Mouse (Mus musculus): ENCODE data around the gene Traf7. TPM values are rescaled to one million over a fixed set of nuclear protein-coding genes. Genes with fewer than 3 reads are reported as not detected.
A peak's percentile ranks its signal among the peaks of the same experiment; 100 is the strongest.

Traf7 gene
- polyA plus RNA-seq, 1 experiment from 2014 or later = 81.0 TPM

GRCm38 (mm10) chr17:24537536-24537935, 9.8 kb upstream of the Traf7 start:
- Histone ChIP-seq H3K27me3 (replicated peaks; ENCODE audit: control insufficient read depth, insufficient read depth, low read length) (no peaks in the 10 kb centered on the region), H3K27ac (ENCODE audit: low read depth, low read length) (no peak overlapping the region), H3K36me3 (ENCODE audit: control insufficient read depth, insufficient read depth, low read length) (no peaks in the 10 kb centered on the region), H3K4me3 (ENCODE audit: low read depth, low read length) (no peak overlapping the region), H3K4me2 (no peak overlapping the region), H3K9me3 (ENCODE audit: control insufficient read depth, low read length) (no peaks in the 10 kb centered on the region), H3K4me1 (replicated peaks; ENCODE audit: control insufficient read depth, insufficient read depth, low read length) (peaks cover 8% of the 10 kb centered on the region), H3K9ac (ENCODE audit: low read depth, low read length) (no peak overlapping the region)
- ATAC-seq (replicated peaks; ENCODE audit: low FRiP score) = no peak
- WGBS = 42% methylated on average over 3 of the region's 3 CpGs
- DNase-seq (ENCODE audit: low spot score) = no peak

- H3K4me1 ChIP-seq (replicated peaks; ENCODE audit: control insufficient read depth, insufficient read depth, low read length) = peaks cover 11% of the 10 kb centered on the region
- DNase-seq (ENCODE audit: low spot score) (no peak), ATAC-seq (replicated peaks; ENCODE audit: low FRiP score) (no peak)
- whole genome bisulfite sequencing = 48% methylated on average over 5 of the region's 5 CpGs
- H3K27me3 ChIP-seq (replicated peaks; ENCODE audit: control insufficient read depth, insufficient read depth, low read length) = no peaks in the 10 kb centered on the region
- no peak overlapping the region for H3K9ac ChIP-seq (ENCODE audit: low read depth, low read length)
- H3K36me3 ChIP-seq (ENCODE audit: control insufficient read depth, insufficient read depth, low read length) = no peaks in the 10 kb centered on the region
- no peak overlapping the region for H3K27ac ChIP-seq (ENCODE audit: low read depth, low read length)
- no peaks in the 10 kb centered on the region for H3K9me3 ChIP-seq (ENCODE audit: control insufficient read depth, low read length)
- H3K4me3 ChIP-seq (ENCODE audit: low read depth, low read length) = no peak overlapping the region
- H3K4me2 ChIP-seq = no peak overlapping the region
These were observed 7.6 kb upstream of the Traf7 start for GRCm38 (mm10) chr17:24535300-24535699.

- WGBS = 71% methylated on average over 8 of the region's 8 CpGs
These were observed 6.5 kb upstream of the Traf7 start, which contains the start of gene Rab26 for GRCm38 (mm10) chr17:24534160-24534718. Gene Rab26 (minus strand): TSS chr17:24534210.

GRCm38 (mm10) chr17:24533099-24533992, 5.6 kb upstream of the Traf7 start:
- peaks cover 10% of the 10 kb centered on the region for H3K36me3 ChIP-seq (ENCODE audit: control insufficient read depth, insufficient read depth, low read length)
- WGBS = 6% methylated on average over 53 of the region's 53 CpGs
- H3K9ac ChIP-seq (ENCODE audit: low read depth, low read length) = peak overlapping the region; percentile 64
- peak overlapping the region; percentile 50 for H3K4me3 ChIP-seq (ENCODE audit: low read depth, low read length)
- DNase-seq (ENCODE audit: low spot score) (peak; percentile 86), ATAC-seq (replicated peaks; ENCODE audit: low FRiP score) (peak; percentile 83)
- H3K27me3 ChIP-seq (replicated peaks; ENCODE audit: control insufficient read depth, insufficient read depth, low read length) = no peaks in the 10 kb centered on the region
- H3K9me3 ChIP-seq (ENCODE audit: control insufficient read depth, low read length) = no peaks in the 10 kb centered on the region
- peak overlapping the region; percentile 78 for H3K4me2 ChIP-seq
- no peak overlapping the region for H3K27ac ChIP-seq (ENCODE audit: low read depth, low read length)
- H3K4me1 ChIP-seq (replicated peaks; ENCODE audit: control insufficient read depth, insufficient read depth, low read length) = peaks cover 22% of the 10 kb centered on the region

More at GRCm38 (mm10) chr17:24534160-24534718, 6.5 kb upstream of the Traf7 start, which contains the start of gene Rab26:
- Histone ChIP-seq H3K4me2 (peak within 1 kb of the TSS; percentile 78), H3K27ac (ENCODE audit: low read depth, low read length) (no peak within 1 kb of the TSS), H3K9ac (ENCODE audit: low read depth, low read length) (peak within 1 kb of the TSS; percentile 64), H3K4me1 (replicated peaks; ENCODE audit: control insufficient read depth, insufficient read depth, low read length) (peaks cover 21% of the 10 kb centered on the region), H3K27me3 (replicated peaks; ENCODE audit: control insufficient read depth, insufficient read depth, low read length) (no peaks in the 10 kb centered on the region), H3K36me3 (ENCODE audit: control insufficient read depth, insufficient read depth, low read length) (peaks cover 8% of the 10 kb centered on the region), H3K4me3 (ENCODE audit: low read depth, low read length) (peak within 1 kb of the TSS; percentile 50), H3K9me3 (ENCODE audit: control insufficient read depth, low read length) (no peaks in the 10 kb centered on the region)
- ATAC-seq (replicated peaks; ENCODE audit: low FRiP score) = no peak
- DNase-seq (ENCODE audit: low spot score) = no peak

GRCm38 (mm10) chr17:24532045-24532444, 4.3 kb upstream of the Traf7 start:
- Histone ChIP-seq H3K27me3 (replicated peaks; ENCODE audit: control insufficient read depth, insufficient read depth, low read length) (no peaks in the 10 kb centered on the region), H3K36me3 (ENCODE audit: control insufficient read depth, insufficient read depth, low read length) (peaks cover 10% of the 10 kb centered on the region), H3K9me3 (ENCODE audit: control insufficient read depth, low read length) (no peaks in the 10 kb centered on the region), H3K9ac (ENCODE audit: low read depth, low read length) (no peak overlapping the region), H3K4me3 (ENCODE audit: low read depth, low read length) (no peak overlapping the region), H3K27ac (ENCODE audit: low read depth, low read length) (peak overlapping the region; percentile 37; the same call in 1 of the 2 replicates), H3K4me1 (replicated peaks; ENCODE audit: control insufficient read depth, insufficient read depth, low read length) (peaks cover 22% of the 10 kb centered on the region), H3K4me2 (no peak overlapping the region)
- DNase-seq (ENCODE audit: low spot score) (no peak), ATAC-seq (replicated peaks; ENCODE audit: low FRiP score) (no peak)
- WGBS = 76% methylated on average over 7 of the region's 7 CpGs

GRCm38 (mm10) chr17:24531064-24531463, 3.3 kb upstream of the Traf7 start:
- peak overlapping the region; percentile 94 for H3K4me2 ChIP-seq

GRCm38 (mm10) chr17:24530361-24531050, 2.8 kb upstream of the Traf7 start:
- peak overlapping the region; percentile 97 for H3K27ac ChIP-seq (ENCODE audit: low read depth, low read length)

More at GRCm38 (mm10) chr17:24531064-24531463, 3.3 kb upstream of the Traf7 start:
- WGBS = 55% methylated on average over 3 of the region's 3 CpGs
- Histone ChIP-seq H3K4me3 (ENCODE audit: low read depth, low read length) (no peak overlapping the region; the same call in 1 of the 2 replicates), H3K27ac (ENCODE audit: low read depth, low read length) (peak overlapping the region; percentile 97; the same call in 1 of the 2 replicates), H3K4me1 (replicated peaks; ENCODE audit: control insufficient read depth, insufficient read depth, low read length) (peaks cover 29% of the 10 kb centered on the region), H3K27me3 (replicated peaks; ENCODE audit: control insufficient read depth, insufficient read depth, low read length) (no peaks in the 10 kb centered on the region), H3K9me3 (ENCODE audit: control insufficient read depth, low read length) (no peaks in the 10 kb centered on the region), H3K36me3 (ENCODE audit: control insufficient read depth, insufficient read depth, low read length) (peaks cover 10% of the 10 kb centered on the region), H3K9ac (ENCODE audit: low read depth, low read length) (peak overlapping the region; percentile 95; the same call in 1 of the 2 replicates)
- ATAC-seq (replicated peaks; ENCODE audit: low FRiP score) (no peak), DNase-seq (ENCODE audit: low spot score) (no peak)

GRCm38 (mm10) chr17:24529883-24530282, 2.1 kb upstream of the Traf7 start:
- ATAC-seq (replicated peaks; ENCODE audit: low FRiP score) (no peak), DNase-seq (ENCODE audit: low spot score) (no peak)
- peaks cover 29% of the 10 kb centered on the region for H3K4me1 ChIP-seq (replicated peaks; ENCODE audit: control insufficient read depth, insufficient read depth, low read length)
- no peaks in the 10 kb centered on the region for H3K9me3 ChIP-seq (ENCODE audit: control insufficient read depth, low read length)
- H3K9ac ChIP-seq (ENCODE audit: low read depth, low read length) = peak overlapping the region; percentile 95
- peak overlapping the region; percentile 94 for H3K4me2 ChIP-seq
- no peaks in the 10 kb centered on the region for H3K27me3 ChIP-seq (replicated peaks; ENCODE audit: control insufficient read depth, insufficient read depth, low read length)
- H3K4me3 ChIP-seq (ENCODE audit: low read depth, low read length) = peak overlapping the region; percentile 91
- peaks cover 10% of the 10 kb centered on the region for H3K36me3 ChIP-seq (ENCODE audit: control insufficient read depth, insufficient read depth, low read length)
- 15% methylated on average over 5 of the region's 5 CpGs for WGBS
- H3K27ac ChIP-seq (ENCODE audit: low read depth, low read length) = peak overlapping the region; percentile 97

More at GRCm38 (mm10) chr17:24530361-24531050, 2.8 kb upstream of the Traf7 start:
- H3K36me3 ChIP-seq (ENCODE audit: control insufficient read depth, insufficient read depth, low read length) = peaks cover 10% of the 10 kb centered on the region
- 30% methylated on average over 8 of the region's 8 CpGs for WGBS
- peak overlapping the region; percentile 95 for H3K9ac ChIP-seq (ENCODE audit: low read depth, low read length)
- ATAC-seq (replicated peaks; ENCODE audit: low FRiP score) = no peak
- peak overlapping the region; percentile 94 for H3K4me2 ChIP-seq
- peaks cover 29% of the 10 kb centered on the region for H3K4me1 ChIP-seq (replicated peaks; ENCODE audit: control insufficient read depth, insufficient read depth, low read length)
- no peaks in the 10 kb centered on the region for H3K27me3 ChIP-seq (replicated peaks; ENCODE audit: control insufficient read depth, insufficient read depth, low read length)
- peak overlapping the region; percentile 91 for H3K4me3 ChIP-seq (ENCODE audit: low read depth, low read length)
- H3K9me3 ChIP-seq (ENCODE audit: control insufficient read depth, low read length) = no peaks in the 10 kb centered on the region
- DNase-seq (ENCODE audit: low spot score) = no peak

Data from liver, embryonic 11.5 days (tissue).